Mouse (Mus musculus): ENCODE data around the gene Hist1h2ae. TPM values are rescaled to one million over a fixed set of nuclear protein-coding genes. Genes with fewer than 3 reads are reported as not detected.

Gene Hist1h2ae
- polyA plus RNA-seq, 2 experiments = 10.8 to 151 TPM

GRCm38 (mm10) chr13:23584331-23584730, 13.3 kb upstream of the Hist1h2ae start:
- Histone ChIP-seq H3K4me2 (ENCODE audit: low read depth) (peak overlapping the region; percentile 94), H3K27ac (peak overlapping the region; percentile 88), H3K4me3 (ENCODE audit: insufficient read depth in 1 of 2, low read depth in 2 of 2, low read length in 2 of 2) (peak overlapping the region; percentile 55 to 78), H3K36me3 (replicated peaks; ENCODE audit: control insufficient read depth, insufficient read depth, low read depth) (no peaks in the 10 kb centered on the region), H3K9me3 (ENCODE audit: control insufficient read depth, low read length) (no peaks in the 10 kb centered on the region), H3K9ac (replicated peaks) (peak overlapping the region; percentile 87), H3K27me3 (ENCODE audit: control insufficient read depth, insufficient read depth, low read length) (no peaks in the 10 kb centered on the region), H3K4me1 (replicated peaks; ENCODE audit: control insufficient read depth in 2 of 2, insufficient read depth in 2 of 2, low read length in 1 of 2) (peaks cover 29 to 33% of the 10 kb centered on the region in 2 experiments)
- 0 out of 2 replicates have a peak, but pooled peaks have one; percentile 10 for TF ChIP-seq EP300 (IDR thresholded peaks at IDR 0.05; ENCODE audit: low read depth)
- no peak for TF ChIP-seq CTCF (IDR thresholded peaks at IDR 0.05; ENCODE audit: low read depth)
- no peak for DNase-seq (ENCODE audit: low read depth in 3 of 3, low spot score in 3 of 3)
- no peak for ATAC-seq (ENCODE audit: insufficient read depth)

GRCm38 (mm10) chr13:23583387-23584068, 12.5 kb upstream of the Hist1h2ae start:
- H3K4me1 ChIP-seq (replicated peaks; ENCODE audit: control insufficient read depth in 2 of 2, insufficient read depth in 2 of 2, low read length in 1 of 2) = peaks cover 31 to 33% of the 10 kb centered on the region in 2 experiments
- H3K4me2 ChIP-seq (ENCODE audit: low read depth) = peak overlapping the region; percentile 94
- H3K27ac ChIP-seq = peak overlapping the region; percentile 88
- H3K9me3 ChIP-seq (ENCODE audit: control insufficient read depth, low read length) = no peaks in the 10 kb centered on the region
- ATAC-seq (ENCODE audit: insufficient read depth) (no peak), DNase-seq (ENCODE audit: low read depth in 3 of 3, low spot score in 3 of 3) (no peak)
- H3K9ac ChIP-seq (replicated peaks) = peak overlapping the region; percentile 87
- H3K4me3 ChIP-seq (ENCODE audit: insufficient read depth in 1 of 2, low read depth in 2 of 2, low read length in 2 of 2) = peak overlapping the region; percentile 20 to 55
- H3K27me3 ChIP-seq (ENCODE audit: control insufficient read depth, insufficient read depth, low read length) = no peaks in the 10 kb centered on the region
- H3K36me3 ChIP-seq (replicated peaks; ENCODE audit: control insufficient read depth, insufficient read depth, low read depth) = no peaks in the 10 kb centered on the region
- TF ChIP-seq CTCF (IDR thresholded peaks at IDR 0.05; ENCODE audit: low read depth) (no peak), EP300 (IDR thresholded peaks at IDR 0.05; ENCODE audit: low read depth) (no peak)

GRCm38 (mm10) chr13:23582219-23583056, 11.4 kb upstream of the Hist1h2ae start:
- peaks cover 32 to 34% of the 10 kb centered on the region in 2 experiments for H3K4me1 ChIP-seq (replicated peaks; ENCODE audit: control insufficient read depth in 2 of 2, insufficient read depth in 2 of 2, low read length in 1 of 2)
- TF ChIP-seq CTCF (IDR thresholded peaks at IDR 0.05; ENCODE audit: low read depth) = no peak
- no peak for TF ChIP-seq EP300 (IDR thresholded peaks at IDR 0.05; ENCODE audit: low read depth)

GRCm38 (mm10) chr13:23581408-23582218, 10.6 kb upstream of the Hist1h2ae start, which contains the start of gene Hist1h4d:
Gene Hist1h4d, plus strand, starts transcription at chr13:23581598.
- peak within 1 kb of the TSS; percentile 94 for H3K4me2 ChIP-seq (ENCODE audit: low read depth)
- H3K9ac ChIP-seq (replicated peaks) = peak within 1 kb of the TSS; percentile 87
- no peaks in the 10 kb centered on the region for H3K27me3 ChIP-seq (ENCODE audit: control insufficient read depth, insufficient read depth, low read length)
- WGBS (ENCODE audit: insufficient replicate concordance) = under 1% methylated on average over 43 of the region's 43 CpGs
- no peaks in the 10 kb centered on the region for H3K9me3 ChIP-seq (ENCODE audit: control insufficient read depth, low read length)
- TF ChIP-seq EP300 (IDR thresholded peaks at IDR 0.05; ENCODE audit: low read depth) (peak; percentile 92), CTCF (IDR thresholded peaks at IDR 0.05; ENCODE audit: low read depth) (0 out of 2 replicates have a peak, but pooled peaks have one; percentile 7)
- peak; percentile 95 to 97 (median 95) for DNase-seq (ENCODE audit: low read depth in 3 of 3, low spot score in 3 of 3)
- peak within 1 kb of the TSS; percentile 88 for H3K27ac ChIP-seq
- H3K4me1 ChIP-seq (replicated peaks; ENCODE audit: control insufficient read depth in 2 of 2, insufficient read depth in 2 of 2, low read length in 1 of 2) = peaks cover 35 to 36% of the 10 kb centered on the region in 2 experiments
- H3K36me3 ChIP-seq (replicated peaks; ENCODE audit: control insufficient read depth, insufficient read depth, low read depth) = no peaks in the 10 kb centered on the region
- H3K4me3 ChIP-seq (ENCODE audit: insufficient read depth in 1 of 2, low read depth in 2 of 2, low read length in 2 of 2) = peak within 1 kb of the TSS; percentile 44 to 55
- peak; percentile 82 for ATAC-seq (ENCODE audit: insufficient read depth)

More at GRCm38 (mm10) chr13:23582219-23583056, 11.4 kb upstream of the Hist1h2ae start:
- Histone ChIP-seq H3K27ac (peak overlapping the region; percentile 88), H3K9ac (replicated peaks) (peak overlapping the region; percentile 87), H3K36me3 (replicated peaks; ENCODE audit: control insufficient read depth, insufficient read depth, low read depth) (no peaks in the 10 kb centered on the region), H3K27me3 (ENCODE audit: control insufficient read depth, insufficient read depth, low read length) (no peaks in the 10 kb centered on the region), H3K4me2 (ENCODE audit: low read depth) (peak overlapping the region; percentile 94), H3K9me3 (ENCODE audit: control insufficient read depth, low read length) (no peaks in the 10 kb centered on the region), H3K4me3 (ENCODE audit: insufficient read depth in 1 of 2, low read depth in 2 of 2, low read length in 2 of 2) (peak overlapping the region; percentile 44 to 55)
- DNase-seq (ENCODE audit: low read depth in 3 of 3, low spot score in 3 of 3) (no peak), ATAC-seq (ENCODE audit: insufficient read depth) (peak; percentile 1; the same call in 1 of the 2 replicates)
- 8% methylated on average over 6 of the region's 6 CpGs for WGBS (ENCODE audit: insufficient replicate concordance)

All from liver, embryonic 14.5 days (tissue).